ENCODE assay signal across 8 mouse cellular contexts in genomic region chr4:33032045-33032444, GRCm38 (mm10). TPM values are rescaled to one million over a fixed set of nuclear protein-coding genes. Genes with fewer than 3 reads are reported as not detected.
DNase-seq lines count a peak whose midpoint lies in the region; ATAC-seq and TF ChIP-seq lines count a peak whose summit lies in the region.

No protein-coding gene starts in this region.

- H3K4me2 ChIP-seq in heart, embryonic 14.5 days (ENCODE audit: low read length) = peak overlapping the region; percentile 76
- H3K4me2 ChIP-seq in forebrain, postnatal 0 days (ENCODE audit: low read depth) = peak overlapping the region; percentile 70
- H3K4me2 ChIP-seq in midbrain, embryonic 11.5 days = peak overlapping the region; percentile 67

- peak overlapping the region; percentile 95 for H3K9ac ChIP-seq in heart, embryonic 14.5 days (ENCODE audit: low read length)
- H3K9ac ChIP-seq in ES-E14 (ENCODE audit: insufficient read depth, low read depth, low read length, poor library complexity, severe bottlenecking) = peak overlapping the region; percentile 84; the same call in 1 of the 2 replicates
- peak overlapping the region; percentile 95 for H3K9ac ChIP-seq in forebrain, postnatal 0 days
- H3K9ac ChIP-seq in midbrain, embryonic 11.5 days (ENCODE audit: low read length) = peak overlapping the region; percentile 97

- in situ Hi-C loops in ES-E14 (cut with MboI; ENCODE audit: low sequenced_read_pairs in 2 of 2, unreplicated experiment in 2 of 2) = no loop called here

- WGBS in heart, embryonic 14.5 days = 27% methylated on average over 4 of the region's 4 CpGs
- WGBS in forebrain, postnatal 0 days = 2% methylated on average over 4 of the region's 4 CpGs
- 5% methylated on average over 4 of the region's 4 CpGs for WGBS in midbrain, embryonic 11.5 days

- intact Hi-C loops in heart, postnatal 36 days (cut with DNase I) = loop anchor here (5.0 kb wide), 4 partner anchors 85 to 375 kb away; partner anchors contain the start of genes Lyrm2 and Mdn1

- no peaks in the 10 kb centered on the region for H3K27me3 ChIP-seq in heart, embryonic 14.5 days (ENCODE audit: control insufficient read depth, insufficient read depth, low read length)
- H3K27me3 ChIP-seq in forebrain, postnatal 0 days (ENCODE audit: insufficient read depth, low read length) = no peaks in the 10 kb centered on the region
- no peaks in the 10 kb centered on the region for H3K27me3 ChIP-seq in midbrain, embryonic 11.5 days (ENCODE audit: control insufficient read depth, insufficient read depth, low read length)

- H3K36me3 ChIP-seq in heart, embryonic 14.5 days (ENCODE audit: control insufficient read depth, insufficient read depth, low read length) = peaks cover 6% of the 10 kb centered on the region
- no peaks in the 10 kb centered on the region for H3K36me3 ChIP-seq in ES-E14 (ENCODE audit: control insufficient read depth, insufficient read depth, low read length, poor library complexity, severe bottlenecking)
- peaks cover 14% of the 10 kb centered on the region for H3K36me3 ChIP-seq in forebrain, postnatal 0 days (ENCODE audit: insufficient read depth)
- no peaks in the 10 kb centered on the region for H3K36me3 ChIP-seq in midbrain, embryonic 11.5 days (ENCODE audit: control insufficient read depth, insufficient read depth, low read length)

- peaks cover 5% of the 10 kb centered on the region for H3K9me3 ChIP-seq in heart, embryonic 14.5 days (ENCODE audit: control insufficient read depth, low read length)
- no peaks in the 10 kb centered on the region for H3K9me3 ChIP-seq in ES-E14 (ENCODE audit: control insufficient read depth, insufficient read depth, low read depth, low read length)
- H3K9me3 ChIP-seq in forebrain, postnatal 0 days (ENCODE audit: low read length) = no peaks in the 10 kb centered on the region
- peaks cover 5% of the 10 kb centered on the region; the same call in 1 of the 2 replicates for H3K9me3 ChIP-seq in midbrain, embryonic 11.5 days (ENCODE audit: control insufficient read depth, low read length)

- no peak for ATAC-seq in heart, embryonic 14.5 days (ENCODE audit: insufficient number of reproducible peaks, insufficient read depth, low FRiP score, low read depth)
- ATAC-seq in forebrain, postnatal 0 days = no peak
- ATAC-seq in midbrain, embryonic 11.5 days (ENCODE audit: low FRiP score) = no peak
- ATAC-seq in granulocyte monocyte progenitor cell, adult 5-6 weeks (replicated peaks; ENCODE audit: poor library complexity, severe bottlenecking) = no peak

- peaks cover 0 to 17% of the 10 kb centered on the region in 2 experiments; a peak in 3 of 4 replicates for H3K4me1 ChIP-seq in heart, embryonic 14.5 days (ENCODE audit: control insufficient read depth in 2 of 2, insufficient read depth in 2 of 2, low read length in 2 of 2)
- 0 out of 4 replicates have a peak, but pooled peaks cover 0 to 4% of the 10 kb centered on the region in 2 experiments for H3K4me1 ChIP-seq in ES-E14 (ENCODE audit: control insufficient read depth in 2 of 2, insufficient read depth in 2 of 2, low read length in 2 of 2, poor library complexity in 1 of 2)
- peaks cover 7% of the 10 kb centered on the region; the same call in 1 of the 2 replicates for H3K4me1 ChIP-seq in forebrain, postnatal 0 days (ENCODE audit: insufficient read depth)
- peaks cover 9% of the 10 kb centered on the region; the same call in 1 of the 2 replicates for H3K4me1 ChIP-seq in midbrain, embryonic 11.5 days (ENCODE audit: control insufficient read depth, insufficient read depth, low read length)

- no peak for TF ChIP-seq CTCF in forebrain, postnatal 0 days (IDR thresholded peaks at IDR 0.05; ENCODE audit: low read depth)

- peak overlapping the region; percentile 80 to 83 for H3K4me3 ChIP-seq in heart, embryonic 14.5 days (ENCODE audit: control insufficient read depth in 1 of 2, insufficient read depth in 1 of 2, low read depth in 1 of 2, low read length in 2 of 2)
- H3K4me3 ChIP-seq in ES-E14 (ENCODE audit: insufficient read depth in 1 of 2, low read depth in 1 of 2, low read length in 2 of 2, poor library complexity in 1 of 2, severe bottlenecking in 1 of 2) = peak overlapping the region; percentile 83 to 88
- H3K4me3 ChIP-seq in forebrain, postnatal 0 days (ENCODE audit: low read depth, low read length) = peak overlapping the region; percentile 62
- peak overlapping the region; percentile 79 for H3K4me3 ChIP-seq in midbrain, embryonic 11.5 days (ENCODE audit: low read depth, low read length)

- peak overlapping the region in 1 of 2 experiments; percentile 92; a peak in 2 of 4 replicates for H3K27ac ChIP-seq in heart, embryonic 14.5 days (replicated peaks in 1 of 2; ENCODE audit: control insufficient read depth in 1 of 2, insufficient read depth in 1 of 2, low read depth in 2 of 2, low read length in 2 of 2)
- H3K27ac ChIP-seq in ES-E14 (ENCODE audit: insufficient read depth, low read depth, low read length, poor library complexity, severe bottlenecking) = no peak overlapping the region
- H3K27ac ChIP-seq in forebrain, postnatal 0 days (ENCODE audit: low read depth, low read length) = peak overlapping the region; percentile 99; the same call in 1 of the 2 replicates
- no peak overlapping the region for H3K27ac ChIP-seq in midbrain, embryonic 11.5 days (ENCODE audit: low read depth, low read length)

- DNase-seq in heart, postnatal 36 days = no peak
- no peak for DNase-seq in ES-E14 (ENCODE audit: low read depth, low spot score)
- no peak for DNase-seq in forebrain, postnatal 0 days
- no peak for DNase-seq in midbrain, embryonic 11.5 days (ENCODE audit: low spot score, missing footprints)
- no peak for DNase-seq in frontal cortex, adult 2 months (ENCODE audit: extremely low spot score in 1 of 2, low spot score in 1 of 2)
- no peak for DNase-seq in T-cell, adult 2 months (ENCODE audit: low spot score)

TF ChIP-seq in ES-E14, 5 proteins besides CTCF, POLR2A, EP300 and RAD21:
- TF ChIP-seq CHD2 (IDR thresholded peaks at IDR 0.05; ENCODE audit: low read depth, low read length) = no peak
- no peak for TF ChIP-seq ZC3H11A (IDR thresholded peaks at IDR 0.05; ENCODE audit: borderline replicate concordance, low read depth, low read length)
- TF ChIP-seq HCFC1 (IDR thresholded peaks at IDR 0.05; ENCODE audit: borderline replicate concordance, insufficient read depth, low read length) = no peak
- no peak for TF ChIP-seq ZNF384 (IDR thresholded peaks at IDR 0.05; ENCODE audit: low read depth, low read length)
- no peak for TF ChIP-seq MAFK (IDR thresholded peaks at IDR 0.05; ENCODE audit: insufficient read depth, low read depth, low read length)

RNA-seq across cellular contexts. Expression of gene Ube2j1, which starts 0.8 kb away (rescaled TPM):
- polyA plus RNA-seq in heart, embryonic 14.5 days (2014; fragmentation: Nextera tagmentation; extraction: Ambion mirVana) = 30.2 and 32.2 TPM in 2 replicates
- total RNA-seq in heart, postnatal 36 days (2021) = 10 to 100 TPM; 41.6 to 42.5 TPM
- 8.5 and 15.3 TPM in 2 replicates for total RNA-seq in ES-E14 (2012; rRNA removed)
- 88.5 and 106 TPM in 2 replicates for total RNA-seq in forebrain, postnatal 0 days (2014; rRNA removed)
- polyA plus RNA-seq in forebrain, postnatal 0 days (2015; fragmentation: Nextera tagmentation; extraction: Ambion mirVana) = 53.6 and 61.2 TPM in 2 replicates
- polyA plus RNA-seq in midbrain, embryonic 11.5 days (2014; fragmentation: Nextera tagmentation; extraction: Ambion mirVana) = 59.6 and 62.8 TPM in 2 replicates
- total RNA-seq in granulocyte monocyte progenitor cell, adult 5-6 weeks (2014; fragmentation: Nextera tagmentation) = 40.3 and 41.6 TPM in 2 replicates
- 51.5 and 52.6 TPM in 2 replicates for total RNA-seq in granulocyte monocyte progenitor cell, adult 5-6 weeks (2017)
- 52.2 and 54.4 TPM in 2 replicates for polyA plus RNA-seq in frontal cortex, adult 2 months (2012; rRNA removed)

RNA-seq across cellular contexts. Expression of gene Gabrr2, which starts 30.8 kb away (rescaled TPM):
- polyA plus RNA-seq in heart, embryonic 14.5 days (2014; fragmentation: Nextera tagmentation; extraction: Ambion mirVana) = 0.11 and 0.39 TPM in 2 replicates
- 1 to 10 TPM; 1.1 to 1.9 TPM for total RNA-seq in heart, postnatal 36 days (2021)
- not detected in 2 replicates for total RNA-seq in ES-E14 (2012; rRNA removed)
- 0.54 TPM in 1 of 2 replicates, not detected in the other for total RNA-seq in forebrain, postnatal 0 days (2014; rRNA removed)
- polyA plus RNA-seq in forebrain, postnatal 0 days (2015; fragmentation: Nextera tagmentation; extraction: Ambion mirVana) = not detected in 2 replicates
- polyA plus RNA-seq in midbrain, embryonic 11.5 days (2014; fragmentation: Nextera tagmentation; extraction: Ambion mirVana) = 0.26 and 0.30 TPM in 2 replicates
- not detected in 2 replicates for total RNA-seq in granulocyte monocyte progenitor cell, adult 5-6 weeks (2014; fragmentation: Nextera tagmentation)
- total RNA-seq in granulocyte monocyte progenitor cell, adult 5-6 weeks (2017) = not detected in 2 replicates
- polyA plus RNA-seq in frontal cortex, adult 2 months (2012; rRNA removed) = 0.42 and 0.57 TPM in 2 replicates

RNA-seq across cellular contexts. Expression of gene Rragd, which starts 49.2 kb away (rescaled TPM):
- 53.2 and 54.8 TPM in 2 replicates for polyA plus RNA-seq in heart, embryonic 14.5 days (2014; fragmentation: Nextera tagmentation; extraction: Ambion mirVana)
- total RNA-seq in heart, postnatal 36 days (2021) = 10 to 100 TPM; 89.1 to 92.1 TPM
- 14.4 and 15.0 TPM in 2 replicates for total RNA-seq in ES-E14 (2012; rRNA removed)
- total RNA-seq in forebrain, postnatal 0 days (2014; rRNA removed) = 45.3 and 53.0 TPM in 2 replicates
- polyA plus RNA-seq in forebrain, postnatal 0 days (2015; fragmentation: Nextera tagmentation; extraction: Ambion mirVana) = 21.8 and 30.6 TPM in 2 replicates
- polyA plus RNA-seq in midbrain, embryonic 11.5 days (2014; fragmentation: Nextera tagmentation; extraction: Ambion mirVana) = 32.9 and 34.9 TPM in 2 replicates
- total RNA-seq in granulocyte monocyte progenitor cell, adult 5-6 weeks (2014; fragmentation: Nextera tagmentation) = not detected in 2 replicates
- not detected in 2 replicates for total RNA-seq in granulocyte monocyte progenitor cell, adult 5-6 weeks (2017)
- 109 and 129 TPM in 2 replicates for polyA plus RNA-seq in frontal cortex, adult 2 months (2012; rRNA removed)

Comparison
In these comparisons a context has a peak if more than half of its experiments do, and no peak if none do; other contexts are left out.
1. RNA of gene Rragd, which starts 49.2 kb away (total RNA-seq): 89.1 to 92.1 TPM in heart, postnatal 36 days, 45.3 to 53.0 TPM in forebrain, postnatal 0 days and 14.4 to 15.0 TPM in ES-E14; not detected in granulocyte monocyte progenitor cell, adult 5-6 weeks; every median in the first group is over 10 times any median in the second.
2. Peak in every context shown above with its lines, with median percentiles within 50 percentile points of each other: H3K4me2 ChIP-seq, H3K4me3 ChIP-seq and H3K9ac ChIP-seq.